In the genomic region with DNA sequence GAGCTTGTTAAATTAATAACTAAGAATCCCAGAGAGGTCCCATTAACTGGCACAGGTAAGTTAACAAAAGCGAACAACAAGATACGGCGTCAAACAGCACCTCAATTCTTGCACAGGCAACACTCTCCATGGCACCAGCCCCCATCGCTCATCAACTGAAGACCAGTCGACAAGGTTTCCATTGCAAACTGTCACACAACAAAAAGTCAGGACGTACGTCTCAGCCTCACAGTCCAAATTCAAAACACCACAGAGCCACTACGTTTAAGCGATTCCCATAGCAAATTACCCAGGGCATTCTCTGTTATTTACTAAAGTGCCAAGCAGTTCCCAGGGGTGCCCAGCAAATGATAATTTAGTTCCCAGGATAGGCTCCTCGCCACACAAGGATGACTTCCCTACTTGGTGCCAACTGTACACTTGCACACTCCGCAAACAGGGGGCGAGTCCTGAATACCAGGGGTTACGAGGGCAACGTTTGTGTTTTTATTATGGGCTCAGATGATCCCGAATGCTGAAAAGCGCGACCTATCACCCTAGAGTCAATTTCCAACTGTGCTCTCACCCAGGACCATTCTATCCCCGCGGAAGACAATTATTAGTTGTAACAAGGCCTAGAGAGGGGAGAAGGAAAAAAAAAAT, we compare ENCODE assay signal across 8 mouse cellular contexts. TPM values are rescaled to one million over a fixed set of nuclear protein-coding genes. Genes with fewer than 3 reads are reported as not detected.
DNase-seq lines count a peak whose midpoint lies in the region; ATAC-seq and TF ChIP-seq lines count a peak whose summit lies in the region.

No protein-coding gene starts in this region.

- intact Hi-C loops in left cerebral cortex, adult 2 months (cut with DNase I): loop anchor here (5.0 kb wide), 2 partner anchors 42 to 53 kb away; no protein-coding TSS in a partner anchor
- intact Hi-C loops in left cerebral cortex, postnatal 25 days (cut with DNase I): loop anchor here (2.0 to 5.0 kb wide), 3 partner anchors 41 to 88 kb away; no protein-coding TSS in a partner anchor
- intact Hi-C loops in left cerebral cortex, postnatal 10 days (cut with DNase I): loop anchor here (2.0 kb wide), 1 partner anchor 71 kb away; no protein-coding TSS in a partner anchor

- TF ChIP-seq CTCF in left cerebral cortex, adult 2 months (IDR thresholded peaks at IDR 0.05): no peak

- no peaks in the 10 kb centered on the region for H3K9me3 ChIP-seq in embryonic facial prominence, embryonic 13.5 days
- H3K9me3 ChIP-seq in limb, embryonic 11.5 days (ENCODE audit: control insufficient read depth, low read length): no peaks in the 10 kb centered on the region
- no peaks in the 10 kb centered on the region for H3K9me3 ChIP-seq in midbrain, embryonic 16.5 days (replicated peaks; ENCODE audit: control insufficient read depth, low read length, poor library complexity, severe bottlenecking)

- no peak for DNase-seq in left cerebral cortex, adult 2 months (ENCODE audit: extremely low spot score in 1 of 2, low spot score in 2 of 2)
- no peak for DNase-seq in left cerebral cortex, postnatal 25 days (ENCODE audit: low spot score in 2 of 2)
- DNase-seq in R1 (ENCODE audit: low read depth, low spot score): peak; percentile 42
- DNase-seq in heart, postnatal 4 days: peak; percentile 20
- DNase-seq in limb, embryonic 11.5 days (ENCODE audit: low spot score): peak; percentile 36
- no peak for DNase-seq in left cerebral cortex, postnatal 10 days (ENCODE audit: extremely low spot score in 1 of 2, low spot score in 2 of 2)

- peak overlapping the region; percentile 81 for H3K4me2 ChIP-seq in embryonic facial prominence, embryonic 13.5 days
- peak overlapping the region; percentile 81 for H3K4me2 ChIP-seq in limb, embryonic 11.5 days (ENCODE audit: low read depth, severe bottlenecking)
- H3K4me2 ChIP-seq in midbrain, embryonic 16.5 days (ENCODE audit: low read length): peak overlapping the region; percentile 94

- H3K27ac ChIP-seq in left cerebral cortex, adult 2 months: peak overlapping the region; percentile 55; the same call in 1 of the 2 replicates
- H3K27ac ChIP-seq in embryonic facial prominence, embryonic 13.5 days: peak overlapping the region; percentile 99
- peak overlapping the region; percentile 98 for H3K27ac ChIP-seq in limb, embryonic 11.5 days (replicated peaks; ENCODE audit: low read depth, low read length)
- peak overlapping the region; percentile 100; the same call in 1 of the 2 replicates for H3K27ac ChIP-seq in midbrain, embryonic 16.5 days (ENCODE audit: low read length)

- WGBS in embryonic facial prominence, embryonic 13.5 days: 3% methylated on average over 19 of the region's 19 CpGs
- WGBS in limb, embryonic 11.5 days: 2% methylated on average over 19 of the region's 19 CpGs
- WGBS in midbrain, embryonic 16.5 days: 2% methylated on average over 19 of the region's 19 CpGs

- H3K4me1 ChIP-seq in embryonic facial prominence, embryonic 13.5 days: peaks cover 17% of the 10 kb centered on the region
- peaks cover 9% of the 10 kb centered on the region; the same call in 1 of the 2 replicates for H3K4me1 ChIP-seq in limb, embryonic 11.5 days (ENCODE audit: control insufficient read depth, insufficient read depth, low read length)
- H3K4me1 ChIP-seq in midbrain, embryonic 16.5 days (ENCODE audit: control insufficient read depth, insufficient read depth, low read length): peaks cover 17% of the 10 kb centered on the region

- no peaks in the 10 kb centered on the region for H3K36me3 ChIP-seq in embryonic facial prominence, embryonic 13.5 days
- H3K36me3 ChIP-seq in limb, embryonic 11.5 days (ENCODE audit: control insufficient read depth, insufficient read depth, low read length): no peaks in the 10 kb centered on the region
- H3K36me3 ChIP-seq in midbrain, embryonic 16.5 days (ENCODE audit: control insufficient read depth, insufficient read depth, low read length): no peaks in the 10 kb centered on the region

- no peaks in the 10 kb centered on the region for H3K27me3 ChIP-seq in embryonic facial prominence, embryonic 13.5 days
- no peaks in the 10 kb centered on the region for H3K27me3 ChIP-seq in limb, embryonic 11.5 days (ENCODE audit: control insufficient read depth, insufficient read depth, low read length)
- H3K27me3 ChIP-seq in midbrain, embryonic 16.5 days (ENCODE audit: control insufficient read depth, insufficient read depth, low read depth, low read length): no peaks in the 10 kb centered on the region

- peak overlapping the region; percentile 72 for H3K4me3 ChIP-seq in left cerebral cortex, adult 2 months
- H3K4me3 ChIP-seq in embryonic facial prominence, embryonic 13.5 days: peak overlapping the region; percentile 94
- H3K4me3 ChIP-seq in limb, embryonic 11.5 days (ENCODE audit: low read depth, low read length): peak overlapping the region; percentile 83
- H3K4me3 ChIP-seq in midbrain, embryonic 16.5 days (ENCODE audit: low read depth, low read length): peak overlapping the region; percentile 92

- peak overlapping the region; percentile 99 for H3K9ac ChIP-seq in embryonic facial prominence, embryonic 13.5 days
- peak overlapping the region; percentile 100 for H3K9ac ChIP-seq in limb, embryonic 11.5 days (ENCODE audit: low read length)
- peak overlapping the region; percentile 99 for H3K9ac ChIP-seq in midbrain, embryonic 16.5 days (ENCODE audit: low read depth, low read length)

- ATAC-seq in embryonic facial prominence, embryonic 13.5 days (ENCODE audit: insufficient number of reproducible peaks, insufficient read depth, low FRiP score, low TSS enrichment, low read depth): no peak
- no peak for ATAC-seq in limb, embryonic 11.5 days (ENCODE audit: insufficient number of reproducible peaks, low FRiP score, low TSS enrichment, low read depth)
- no peak for ATAC-seq in midbrain, embryonic 16.5 days

RNA-seq across cellular contexts. Expression of a gene that starts 1.0 kb away (rescaled TPM):
- 10 to 100 TPM; 47.2 to 48.0 TPM for total RNA-seq in left cerebral cortex, adult 2 months (2021)
- total RNA-seq in left cerebral cortex, postnatal 25 days (2021): 10 to 100 TPM; 45.9 to 47.0 TPM
- polyA plus RNA-seq in embryonic facial prominence, embryonic 13.5 days (2015; fragmentation: Nextera tagmentation; extraction: Ambion mirVana): 34.2 and 43.6 TPM in 2 replicates
- total RNA-seq in heart, postnatal 4 days (2021): 10 to 100 TPM; 48.6 to 50.9 TPM
- polyA plus RNA-seq in limb, embryonic 11.5 days (2014; fragmentation: Nextera tagmentation; extraction: Ambion mirVana): 32.8 and 38.4 TPM in 2 replicates
- polyA plus RNA-seq in midbrain, embryonic 16.5 days (2015; fragmentation: Nextera tagmentation; extraction: Ambion mirVana): 14.4 and 16.7 TPM in 2 replicates
- 10 to 100 TPM; 41.2 to 44.0 TPM for total RNA-seq in left cerebral cortex, postnatal 10 days (2021)

Comparison
In these comparisons a context has a peak if more than half of its experiments do, and no peak if none do; other contexts are left out.
1. DNase-seq: peak in R1 (single experiment), heart, postnatal 4 days (single experiment) and limb, embryonic 11.5 days (single experiment); none in left cerebral cortex, adult 2 months (0 of 2), left cerebral cortex, postnatal 25 days (0 of 2) and left cerebral cortex, postnatal 10 days (0 of 2).
2. Peak in every context shown above with its lines, with median percentiles within 50 percentile points of each other: H3K27ac ChIP-seq, H3K4me3 ChIP-seq, H3K4me2 ChIP-seq and H3K9ac ChIP-seq.